Mouse (Mus musculus): ENCODE measurements at regions not wholly inside any gene's neighbourhood (a gene's known extent, or its start where the extent isn't known, plus 50 kb on each side); places are given as distances from the start of the nearest gene placed in this dataset.

- DNase-seq (ENCODE audit: low read depth, low spot score), result no peak
Measured at GRCm38 (mm10) chr14:25401104-25401963, 57.7 kb upstream of the Zmiz1 start.

DNA sequence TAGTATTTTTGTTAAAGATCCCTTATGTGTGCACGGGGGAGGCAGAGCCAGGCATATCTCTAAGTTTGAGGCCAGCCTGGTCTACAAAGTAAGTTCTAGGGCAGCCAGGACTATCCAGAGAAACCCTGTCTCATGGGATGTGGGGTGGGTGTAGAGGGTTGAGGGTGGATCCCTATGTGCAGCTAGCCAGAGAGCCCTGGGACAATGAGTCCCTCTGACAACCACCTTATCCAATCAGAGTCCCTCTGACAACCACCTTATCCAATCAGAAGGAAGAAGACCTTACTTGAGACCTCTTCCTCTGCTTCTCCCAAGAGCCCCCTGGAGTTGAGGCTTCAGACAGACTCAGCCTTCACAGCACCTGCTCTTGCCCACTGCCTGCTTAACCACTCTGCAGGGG lies 56.6 kb upstream of the Zmiz1 start:
- DNase-seq (ENCODE audit: low read depth, low spot score), result no peak

DNA sequence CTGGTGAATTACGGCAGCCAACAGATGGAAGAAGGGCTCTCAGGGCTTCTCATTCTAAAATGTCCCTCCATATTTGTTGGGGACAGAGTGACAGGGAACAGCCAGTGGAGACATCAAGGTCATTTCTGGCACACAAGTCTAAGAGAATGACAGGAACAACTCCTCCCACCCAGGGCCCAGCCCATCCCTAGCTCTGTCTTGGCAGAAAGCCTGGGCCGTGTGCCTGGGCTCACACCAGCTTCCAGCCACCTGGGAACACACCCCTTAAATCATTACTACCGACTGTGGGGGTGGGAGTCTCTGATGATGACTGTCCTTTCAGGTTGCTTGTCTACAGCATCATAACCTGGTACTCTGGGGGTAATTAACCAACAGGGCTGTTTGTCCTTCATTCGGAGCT lies 53.8 kb upstream of the Zmiz1 start:
- no peak for DNase-seq (ENCODE audit: low read depth, low spot score)

- DNase-seq (ENCODE audit: low read depth, low spot score), result no peak
Measured at GRCm38 (mm10) chr14:25406059-25406458, 52.9 kb upstream of the Zmiz1 start.

DNA sequence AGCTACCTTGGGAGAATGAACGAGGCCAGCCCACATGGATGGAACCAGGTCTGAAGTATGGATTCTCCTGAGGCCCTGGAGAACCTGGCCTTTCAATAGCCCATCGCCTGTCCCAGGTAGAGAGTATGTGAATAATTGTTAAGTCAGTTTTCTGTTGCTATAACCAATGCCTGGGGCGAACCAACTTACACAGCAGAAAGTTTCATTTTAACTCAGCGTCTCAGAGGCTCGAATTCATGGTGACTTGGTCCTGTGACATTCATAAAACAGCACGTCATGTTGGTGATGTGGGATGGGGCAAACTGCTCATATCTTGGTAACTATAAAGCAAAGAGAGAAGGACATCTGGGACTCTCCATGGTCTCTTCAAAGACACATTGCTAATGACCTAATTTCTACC lies 52.4 kb upstream of the Zmiz1 start:
- no peak for DNase-seq (ENCODE audit: low read depth, low spot score)

- no peak for DNase-seq (ENCODE audit: low read depth, low spot score)
Measured at GRCm38 (mm10) chr14:25407111-25407510, 51.9 kb upstream of the Zmiz1 start.
